Mouse (Mus musculus) stomach, postnatal 0 days (tissue): Measurements from ENCODE around the gene Srrm2. TPM values are rescaled to one million over a fixed set of nuclear protein-coding genes. Genes with fewer than 3 reads are reported as not detected.

Experiments
- ATAC-seq: fragments of 200-750 bp; cut with Nextera tagmentation; 2 replicates; pipeline ENCODE4 v1.8.0; 2017; ENCODE audit not compliant: low FRiP score, low TSS enrichment
- DNase-seq: peaks from one replicate; pipeline ENCODE4 v3.0.0-alpha.2; 2016; ENCODE audit warnings: low spot score
- H3K27ac ChIP-seq: fragments of 300-500 bp; sonication (generic); replicated peaks from 2 replicates; pipeline ENCODE4 v1.5.1; 2014; ENCODE audit warnings: mild to moderate bottlenecking, control low read depth
- H3K27me3 ChIP-seq: fragments of 300-500 bp; sonication (generic); 2 replicates; pipeline ENCODE4 v1.6.1; 2014; ENCODE audit warnings: low read length; ENCODE audit not compliant: control insufficient read depth, insufficient read depth
- H3K36me3 ChIP-seq: fragments of 300-500 bp; sonication (generic); 2 replicates; pipeline ENCODE4 v1.6.1; 2014; ENCODE audit warnings: low read length, mixed read lengths; ENCODE audit not compliant: control insufficient read depth, insufficient read depth
- H3K4me1 ChIP-seq: fragments of 300-500 bp; sonication (generic); replicated peaks from 2 replicates; pipeline ENCODE4 v1.6.1; 2014; ENCODE audit warnings: antibody characterized with exemption; ENCODE audit not compliant: control insufficient read depth, insufficient read depth
- H3K4me2 ChIP-seq: fragments of 300-500 bp; sonication (generic); replicated peaks from 2 replicates; pipeline ENCODE4 v1.6.1; 2014; ENCODE audit warnings: low read depth, mild to moderate bottlenecking, control low read depth, moderate library complexity
- H3K4me3 ChIP-seq: fragments of 300-500 bp; sonication (generic); 2 replicates; pipeline ENCODE4 v1.5.1; 2014; ENCODE audit warnings: low read depth, low read length, control low read depth
- H3K9ac ChIP-seq: fragments of 300-500 bp; sonication (generic); 2 replicates; pipeline ENCODE4 v1.6.1; 2014; ENCODE audit warnings: mild to moderate bottlenecking, low read length, control low read depth, mixed read lengths
- H3K9me3 ChIP-seq: fragments of 300-500 bp; sonication (generic); 2 replicates; pipeline ENCODE4 v1.6.1; 2016; ENCODE audit warnings: low read length; ENCODE audit not compliant: control insufficient read depth
- CTCF ChIP-seq: IDR thresholded peaks from 2 replicates; pipeline ENCODE4 v1.5.1; 2016; ENCODE audit warnings: antibody characterized with exemption, low read depth, mild to moderate bottlenecking, moderate library complexity
- EP300 ChIP-seq: optimal IDR thresholded peaks from 2 replicates; pipeline ENCODE3; 2016; ENCODE audit warnings: antibody characterized with exemption
- WGBS: fragments of 180-500 bp; shearing (Covaris S2); extraction: QIAGEN DNeasy Blood & Tissue Kit; methylation state at CpG from one replicate; pipeline ENCODE4 v1.1.7; 2014; 5-methylcytosine and 5-hydroxymethylcytosine counted together
- polyA plus RNA-seq: library from polyadenylated mRNA; unstranded; fragments of >200 nt; fragmentation: Nextera tagmentation; extraction: Ambion mirVana; gene quantifications from 2 replicates; pipeline ENCODE4 v1.2.1, GENCODE M21; 2015

Srrm2 gene
- polyA plus RNA-seq, 1 experiment from 2014 or later, result 211 TPM

GRCm38 (mm10) chr17:23747471-23747870 is 42.9 kb upstream of the Srrm2 start:
- no peak for DNase-seq
- TF ChIP-seq EP300 (no peak), CTCF (no peak)
- H3K27me3 ChIP-seq, result peaks cover 6% of the 10 kb centered on the region; the same call in 1 of the 2 replicates
- peaks cover 12% of the 10 kb centered on the region; the same call in 1 of the 2 replicates for H3K4me1 ChIP-seq
- no peak for ATAC-seq
- no peak overlapping the region for H3K27ac ChIP-seq
- 83% methylated on average over 3 of the region's 3 CpGs for WGBS
- no peak overlapping the region for H3K4me3 ChIP-seq
- no peaks in the 10 kb centered on the region for H3K9me3 ChIP-seq
- H3K36me3 ChIP-seq, result no peaks in the 10 kb centered on the region
- no peak overlapping the region for H3K9ac ChIP-seq
- no peak overlapping the region for H3K4me2 ChIP-seq

GRCm38 (mm10) chr17:23748026-23748425 is 42.3 kb upstream of the Srrm2 start:
- Histone ChIP-seq H3K4me1 (peaks cover 12% of the 10 kb centered on the region; the same call in 1 of the 2 replicates), H3K4me2 (no peak overlapping the region), H3K36me3 (peaks cover 4% of the 10 kb centered on the region; the same call in 1 of the 2 replicates), H3K4me3 (no peak overlapping the region), H3K9ac (no peak overlapping the region), H3K27me3 (peaks cover 6% of the 10 kb centered on the region; the same call in 1 of the 2 replicates), H3K27ac (no peak overlapping the region), H3K9me3 (no peaks in the 10 kb centered on the region)
- WGBS, result 37% methylated on average over 6 of the region's 6 CpGs
- TF ChIP-seq EP300 (no peak), CTCF (no peak)
- DNase-seq (no peak), ATAC-seq (no peak)

- peak overlapping the region; percentile 14; the same call in 1 of the 2 replicates for H3K4me3 ChIP-seq
- peak overlapping the region; percentile 45; the same call in 1 of the 2 replicates for H3K9ac ChIP-seq
- ATAC-seq, result no peak
- H3K4me1 ChIP-seq, result peaks cover 12% of the 10 kb centered on the region; the same call in 1 of the 2 replicates
- DNase-seq, result peak; percentile 67
- peak overlapping the region; percentile 43 for H3K4me2 ChIP-seq
- peaks cover 10% of the 10 kb centered on the region; the same call in 1 of the 2 replicates for H3K36me3 ChIP-seq
- H3K9me3 ChIP-seq, result no peaks in the 10 kb centered on the region
- TF ChIP-seq EP300 (no peak), CTCF (peak; percentile 87)
- H3K27me3 ChIP-seq, result peaks cover 4% of the 10 kb centered on the region; the same call in 1 of the 2 replicates
- 0 out of 2 replicates have a peak overlapping the region, but pooled peaks have one; percentile 20 for H3K27ac ChIP-seq
- WGBS, result 31% methylated on average over 10 of the region's 10 CpGs
These were observed 41.5 kb upstream of the Srrm2 start for GRCm38 (mm10) chr17:23748631-23749391.

- Histone ChIP-seq H3K27ac (0 out of 2 replicates have a peak overlapping the region, but pooled peaks have one; percentile 20), H3K9ac (peak overlapping the region; percentile 45; the same call in 1 of the 2 replicates), H3K27me3 (peaks cover 4% of the 10 kb centered on the region; the same call in 1 of the 2 replicates), H3K36me3 (peaks cover 10% of the 10 kb centered on the region; the same call in 1 of the 2 replicates), H3K4me1 (peaks cover 12% of the 10 kb centered on the region; the same call in 1 of the 2 replicates), H3K4me2 (peak overlapping the region; percentile 43), H3K9me3 (no peaks in the 10 kb centered on the region), H3K4me3 (peak overlapping the region; percentile 14; the same call in 1 of the 2 replicates)
- DNase-seq, result no peak
- TF ChIP-seq EP300, result no peak
- no peak for TF ChIP-seq CTCF
- 78% methylated on average over 11 of the region's 11 CpGs for WGBS
- no peak for ATAC-seq
These were observed 40.7 kb upstream of the Srrm2 start for GRCm38 (mm10) chr17:23749400-23750191.

GRCm38 (mm10) chr17:23755689-23756088 is 34.6 kb upstream of the Srrm2 start:
- Histone ChIP-seq H3K27me3 (no peaks in the 10 kb centered on the region), H3K4me1 (no peaks in the 10 kb centered on the region), H3K9me3 (no peaks in the 10 kb centered on the region), H3K27ac (0 out of 2 replicates have a peak overlapping the region, but pooled peaks have one; percentile 24), H3K9ac (no peak overlapping the region), H3K4me3 (no peak overlapping the region), H3K4me2 (no peak overlapping the region), H3K36me3 (peaks cover 29% of the 10 kb centered on the region)
- WGBS, result 83% methylated on average over 13 of the region's 13 CpGs
- 0 out of 2 replicates have a peak, but pooled peaks have one; percentile 22 for ATAC-seq
- TF ChIP-seq EP300, result no peak
- DNase-seq, result no peak
